Comparison of ENCODE assay signal across 8 mouse cellular contexts in the genomic region with DNA sequence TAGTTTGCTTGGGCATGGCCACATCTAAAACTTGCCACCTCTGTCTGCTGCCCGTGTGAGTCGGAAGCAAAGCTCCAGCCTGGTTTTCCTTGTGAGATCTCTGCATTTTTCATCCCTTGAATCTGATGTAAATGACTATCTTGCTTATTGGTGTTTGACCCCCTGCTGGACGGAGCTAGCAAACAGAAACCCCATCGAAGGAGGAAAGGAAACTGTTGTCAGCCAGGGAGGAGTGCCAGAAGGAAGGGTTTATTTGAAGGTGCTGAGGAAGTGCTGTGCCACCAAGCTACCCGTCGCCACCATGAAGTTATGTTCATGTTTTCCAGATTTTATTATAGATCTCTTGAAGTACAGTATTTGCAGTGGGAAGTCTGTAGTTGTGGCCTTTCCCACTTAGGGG. TPM values are rescaled to one million over a fixed set of nuclear protein-coding genes. Genes with fewer than 3 reads are reported as not detected.
DNase-seq lines count a peak whose midpoint lies in the region; ATAC-seq and TF ChIP-seq lines count a peak whose summit lies in the region.

No protein-coding gene starts in this region.

- no peaks in the 10 kb centered on the region for H3K27me3 ChIP-seq in heart, embryonic 15.5 days
- H3K27me3 ChIP-seq in hindbrain, postnatal 0 days (ENCODE audit: insufficient read depth, low read length): no peaks in the 10 kb centered on the region
- no peaks in the 10 kb centered on the region for H3K27me3 ChIP-seq in midbrain, embryonic 16.5 days (ENCODE audit: control insufficient read depth, insufficient read depth, low read depth, low read length)

- no peak for TF ChIP-seq CTCF in bone marrow, adult 2 months (IDR thresholded peaks at IDR 0.05; ENCODE audit: control insufficient read depth, insufficient read depth, low read length)
- no peak for TF ChIP-seq CTCF in hindbrain, postnatal 0 days (IDR thresholded peaks at IDR 0.05; ENCODE audit: low read depth)

- WGBS in heart, embryonic 15.5 days: 60% methylated on average over 6 of the region's 6 CpGs
- 22% methylated on average over 6 of the region's 6 CpGs for WGBS in bone marrow, adult 2 months
- 71% methylated on average over 6 of the region's 6 CpGs for whole genome bisulfite sequencing in hindbrain, postnatal 0 days
- 73% methylated on average over 6 of the region's 6 CpGs for WGBS in midbrain, embryonic 16.5 days

- peaks cover 36% of the 10 kb centered on the region for H3K36me3 ChIP-seq in heart, embryonic 15.5 days
- peaks cover 44% of the 10 kb centered on the region for H3K36me3 ChIP-seq in hindbrain, postnatal 0 days (ENCODE audit: insufficient read depth, low read length)
- peaks cover 19% of the 10 kb centered on the region for H3K36me3 ChIP-seq in midbrain, embryonic 16.5 days (ENCODE audit: control insufficient read depth, insufficient read depth, low read length)

- intact Hi-C loops in heart, postnatal 25 days (cut with DNase I): no loop called here
- intact Hi-C loops in gastrocnemius, postnatal 36 days (cut with DNase I): no loop called here

- no peak overlapping the region for H3K27ac ChIP-seq in heart, embryonic 15.5 days
- peak overlapping the region; percentile 13; the same call in 1 of the 2 replicates for H3K27ac ChIP-seq in bone marrow, adult 2 months (ENCODE audit: control insufficient read depth, insufficient read depth, low read depth, low read length, poor library complexity)
- H3K27ac ChIP-seq in hindbrain, postnatal 0 days: no peak overlapping the region
- H3K27ac ChIP-seq in midbrain, embryonic 16.5 days (ENCODE audit: low read length): no peak overlapping the region

- DNase-seq in heart, postnatal 25 days (ENCODE audit: low spot score): no peak
- no peak for DNase-seq in hindbrain, postnatal 0 days (ENCODE audit: low spot score)
- no peak for DNase-seq in gastrocnemius, postnatal 36 days
- DNase-seq in gastrocnemius, postnatal 25 days: no peak
- no peak for DNase-seq in right cerebral cortex, postnatal 36 days (ENCODE audit: low spot score in 2 of 2)

- peaks cover 25% of the 10 kb centered on the region for H3K4me1 ChIP-seq in heart, embryonic 15.5 days (replicated peaks)
- no peaks in the 10 kb centered on the region; the same call in 1 of the 2 replicates for H3K4me1 ChIP-seq in bone marrow, adult 2 months (ENCODE audit: control insufficient read depth, insufficient read depth, low read length)
- H3K4me1 ChIP-seq in hindbrain, postnatal 0 days (ENCODE audit: insufficient read depth, low read length): peaks cover 13% of the 10 kb centered on the region; the same call in 1 of the 2 replicates
- H3K4me1 ChIP-seq in midbrain, embryonic 16.5 days (ENCODE audit: control insufficient read depth, insufficient read depth, low read length): peaks cover 16% of the 10 kb centered on the region

- H3K9ac ChIP-seq in heart, embryonic 15.5 days: 0 out of 2 replicates have a peak overlapping the region, but pooled peaks have one; percentile 95
- H3K9ac ChIP-seq in hindbrain, postnatal 0 days (replicated peaks; ENCODE audit: low read length): peak overlapping the region; percentile 82; the same call in 1 of the 2 replicates
- H3K9ac ChIP-seq in midbrain, embryonic 16.5 days (ENCODE audit: low read depth, low read length): no peak overlapping the region

- no peaks in the 10 kb centered on the region for H3K9me3 ChIP-seq in heart, embryonic 15.5 days (replicated peaks)
- no peaks in the 10 kb centered on the region for H3K9me3 ChIP-seq in hindbrain, postnatal 0 days (ENCODE audit: low read length)
- no peaks in the 10 kb centered on the region for H3K9me3 ChIP-seq in midbrain, embryonic 16.5 days (replicated peaks; ENCODE audit: control insufficient read depth, low read length, poor library complexity, severe bottlenecking)

- no peak for ATAC-seq in heart, embryonic 15.5 days (replicated peaks; ENCODE audit: insufficient number of reproducible peaks, insufficient read depth, low FRiP score, low read depth)
- ATAC-seq in hindbrain, postnatal 0 days: no peak
- no peak for ATAC-seq in midbrain, embryonic 16.5 days

- H3K4me3 ChIP-seq in heart, embryonic 15.5 days: no peak overlapping the region
- H3K4me3 ChIP-seq in bone marrow, adult 2 months (replicated peaks; ENCODE audit: control insufficient read depth, low read depth, low read length): peak overlapping the region; percentile 21
- H3K4me3 ChIP-seq in hindbrain, postnatal 0 days (ENCODE audit: low read length): no peak overlapping the region
- no peak overlapping the region for H3K4me3 ChIP-seq in midbrain, embryonic 16.5 days (ENCODE audit: low read depth, low read length)

- no peak for TF ChIP-seq POLR2A in bone marrow, adult 2 months (IDR thresholded peaks at IDR 0.05; ENCODE audit: borderline replicate concordance, control insufficient read depth, low read depth, low read length)

- 0 out of 2 replicates have a peak overlapping the region, but pooled peaks have one; percentile 93 for H3K4me2 ChIP-seq in heart, embryonic 15.5 days
- peak overlapping the region; percentile 75 for H3K4me2 ChIP-seq in hindbrain, postnatal 0 days (ENCODE audit: low read depth, low read length)
- H3K4me2 ChIP-seq in midbrain, embryonic 16.5 days (ENCODE audit: low read length): peak overlapping the region; percentile 86; the same call in 1 of the 2 replicates

RNA-seq across cellular contexts. Expression of a gene that starts 2.0 kb away (rescaled TPM):
- 20.4 and 25.0 TPM in 2 replicates for polyA plus RNA-seq in heart, embryonic 15.5 days (2015; fragmentation: Nextera tagmentation; extraction: Ambion mirVana)
- total RNA-seq in heart, postnatal 25 days (2021): 10 to 100 TPM; 22.8 to 25.6 TPM
- 19.3 and 34.2 TPM in 2 replicates for polyA plus RNA-seq in bone marrow, adult 2 months (2011; ENCODE audit: insufficient read depth, insufficient read length, low replicate concordance, missing spikeins)
- total RNA-seq in hindbrain, postnatal 0 days (2014; rRNA removed): 22.9 and 25.4 TPM in 2 replicates
- polyA plus RNA-seq in hindbrain, postnatal 0 days (2015; fragmentation: Nextera tagmentation; extraction: Ambion mirVana): 18.7 and 20.4 TPM in 2 replicates
- polyA plus RNA-seq in midbrain, embryonic 16.5 days (2015; fragmentation: Nextera tagmentation; extraction: Ambion mirVana): 18.2 and 18.3 TPM in 2 replicates
- 10 to 100 TPM; 19.0 to 22.7 TPM for total RNA-seq in gastrocnemius, postnatal 36 days (2021)
- total RNA-seq in gastrocnemius, postnatal 25 days (2021): 10 to 100 TPM; 19.0 to 19.3 TPM

RNA-seq across cellular contexts. Expression of a gene that starts 12.9 kb away (rescaled TPM):
- 45.9 and 49.4 TPM in 2 replicates for polyA plus RNA-seq in heart, embryonic 15.5 days (2015; fragmentation: Nextera tagmentation; extraction: Ambion mirVana)
- 10 to 100 TPM; 11.2 to 12.2 TPM for total RNA-seq in heart, postnatal 25 days (2021)
- polyA plus RNA-seq in bone marrow, adult 2 months (2011; ENCODE audit: insufficient read depth, insufficient read length, low replicate concordance, missing spikeins): 14.7 and 35.0 TPM in 2 replicates
- total RNA-seq in hindbrain, postnatal 0 days (2014; rRNA removed): 62.4 and 64.0 TPM in 2 replicates
- polyA plus RNA-seq in hindbrain, postnatal 0 days (2015; fragmentation: Nextera tagmentation; extraction: Ambion mirVana): 81.5 and 83.2 TPM in 2 replicates
- 97.5 and 106 TPM in 2 replicates for polyA plus RNA-seq in midbrain, embryonic 16.5 days (2015; fragmentation: Nextera tagmentation; extraction: Ambion mirVana)
- 1 to 10 TPM; 4.1 to 5.1 TPM for total RNA-seq in gastrocnemius, postnatal 36 days (2021)
- total RNA-seq in gastrocnemius, postnatal 25 days (2021): 1 to 10 TPM; 4.3 to 5.9 TPM

RNA-seq across cellular contexts. Expression of a gene that starts 25.1 kb away (rescaled TPM):
- polyA plus RNA-seq in heart, embryonic 15.5 days (2015; fragmentation: Nextera tagmentation; extraction: Ambion mirVana): 2.6 and 4.4 TPM in 2 replicates
- total RNA-seq in heart, postnatal 25 days (2021): 1 to 10 TPM; 2.3 to 2.7 TPM
- polyA plus RNA-seq in bone marrow, adult 2 months (2011; ENCODE audit: insufficient read depth, insufficient read length, low replicate concordance, missing spikeins): 2.9 and 8.0 TPM in 2 replicates
- total RNA-seq in hindbrain, postnatal 0 days (2014; rRNA removed): 3.6 and 13.3 TPM in 2 replicates
- polyA plus RNA-seq in hindbrain, postnatal 0 days (2015; fragmentation: Nextera tagmentation; extraction: Ambion mirVana): 8.4 and 9.0 TPM in 2 replicates
- 5.1 and 5.2 TPM in 2 replicates for polyA plus RNA-seq in midbrain, embryonic 16.5 days (2015; fragmentation: Nextera tagmentation; extraction: Ambion mirVana)
- 1 to 10 TPM; 3.0 to 6.5 TPM for total RNA-seq in gastrocnemius, postnatal 36 days (2021)
- 1 to 10 TPM; 4.1 to 6.9 TPM for total RNA-seq in gastrocnemius, postnatal 25 days (2021)

RNA-seq across cellular contexts. Expression of a gene that starts 27.2 kb away (rescaled TPM):
- 33.3 and 38.4 TPM in 2 replicates for polyA plus RNA-seq in heart, embryonic 15.5 days (2015; fragmentation: Nextera tagmentation; extraction: Ambion mirVana)
- 10 to 100 TPM; 18.7 to 19.1 TPM for total RNA-seq in heart, postnatal 25 days (2021)
- polyA plus RNA-seq in bone marrow, adult 2 months (2011; ENCODE audit: insufficient read depth, insufficient read length, low replicate concordance, missing spikeins): 26.0 and 35.8 TPM in 2 replicates
- 19.7 and 22.2 TPM in 2 replicates for total RNA-seq in hindbrain, postnatal 0 days (2014; rRNA removed)
- polyA plus RNA-seq in hindbrain, postnatal 0 days (2015; fragmentation: Nextera tagmentation; extraction: Ambion mirVana): 84.8 and 89.5 TPM in 2 replicates
- 93.8 and 95.3 TPM in 2 replicates for polyA plus RNA-seq in midbrain, embryonic 16.5 days (2015; fragmentation: Nextera tagmentation; extraction: Ambion mirVana)
- 10 to 100 TPM; 19.8 to 22.8 TPM for total RNA-seq in gastrocnemius, postnatal 36 days (2021)
- total RNA-seq in gastrocnemius, postnatal 25 days (2021): 10 to 100 TPM; 21.2 to 21.3 TPM

RNA-seq across cellular contexts. Expression of a gene that starts 27.3 kb away (rescaled TPM):
- polyA plus RNA-seq in heart, embryonic 15.5 days (2015; fragmentation: Nextera tagmentation; extraction: Ambion mirVana): 38.5 and 42.9 TPM in 2 replicates
- total RNA-seq in heart, postnatal 25 days (2021): 10 to 100 TPM; 49.4 to 55.3 TPM
- 8.6 and 11.7 TPM in 2 replicates for polyA plus RNA-seq in bone marrow, adult 2 months (2011; ENCODE audit: insufficient read depth, insufficient read length, low replicate concordance, missing spikeins)
- total RNA-seq in hindbrain, postnatal 0 days (2014; rRNA removed): 43.0 and 49.9 TPM in 2 replicates
- polyA plus RNA-seq in hindbrain, postnatal 0 days (2015; fragmentation: Nextera tagmentation; extraction: Ambion mirVana): 30.4 and 32.0 TPM in 2 replicates
- 49.2 and 49.8 TPM in 2 replicates for polyA plus RNA-seq in midbrain, embryonic 16.5 days (2015; fragmentation: Nextera tagmentation; extraction: Ambion mirVana)
- 1 to 10 TPM; 6.6 to 8.7 TPM for total RNA-seq in gastrocnemius, postnatal 36 days (2021)
- 10 to 100 TPM in 1 of 2 experiments, 1 to 10 TPM in 1; 8.4 to 14.3 TPM for total RNA-seq in gastrocnemius, postnatal 25 days (2021)
